Mouse (Mus musculus) megakaryocyte-erythroid progenitor cell, adult 5-6 weeks (primary cell): ENCODE measurements around the gene Eif2b5. TPM values are rescaled to one million over a fixed set of nuclear protein-coding genes. Genes with fewer than 3 reads are reported as not detected.
A peak's percentile ranks its signal among the peaks of the same experiment; 100 is the strongest.

ENCODE experiments used
- ATAC-seq: replicated peaks from 2 replicates; pipeline ENCODE4 v1.8.0; 2016; ENCODE audit warnings: mild to moderate bottlenecking, inconsistent platforms; ENCODE audit not compliant: severe bottlenecking, poor library complexity, low FRiP score, low TSS enrichment
- total RNA-seq, 2 experiments: library from RNA; stranded (forward) in 1 of 2; stranded (reverse) in 1 of 2; fragments of 200-1000, 215-1000 nt in 1 of 2; fragments of >200 nt in 1 of 2; fragmentation: Nextera tagmentation in 1 of 2; gene quantifications; 2 replicates each; pipeline ENCODE4 v1.2.3; 2014 to 2017

The Eif2b5 gene
- total RNA-seq, 2 experiments from 2014 or later, result 80.8 to 108 TPM

DNA sequence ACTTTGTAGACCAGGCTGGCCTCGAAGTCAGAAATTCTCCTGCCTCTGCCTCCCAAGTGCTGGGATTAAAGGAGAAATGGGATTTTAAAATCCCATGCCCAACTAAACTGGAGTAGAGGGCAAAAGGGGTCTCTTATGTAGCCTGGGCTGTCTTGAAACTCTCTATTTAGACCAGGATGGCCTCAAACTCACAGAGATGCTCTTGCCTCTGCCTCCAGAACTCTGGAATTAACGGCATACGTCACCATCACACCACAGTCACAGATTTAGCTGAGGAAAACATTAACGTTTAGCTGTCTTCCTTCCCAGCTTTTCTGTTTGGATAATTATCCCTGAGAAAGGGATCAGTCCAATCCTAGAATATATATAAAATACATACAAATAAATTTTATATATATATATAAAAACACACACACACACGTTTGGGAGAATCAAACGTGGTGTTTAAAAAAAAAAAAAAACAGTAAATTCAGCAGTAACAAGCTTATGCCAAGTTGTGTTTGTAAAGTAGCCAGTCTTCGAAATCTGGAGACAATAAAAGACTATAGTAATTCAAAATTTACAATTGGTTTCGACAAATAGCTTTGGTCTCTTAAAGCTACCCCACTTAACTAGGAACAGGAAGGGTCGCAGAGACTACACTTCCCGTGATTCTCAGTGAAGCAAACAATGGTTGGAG is 36.1 kb downstream of the Eif2b5 start:
- ATAC-seq, result no peak

DNA sequence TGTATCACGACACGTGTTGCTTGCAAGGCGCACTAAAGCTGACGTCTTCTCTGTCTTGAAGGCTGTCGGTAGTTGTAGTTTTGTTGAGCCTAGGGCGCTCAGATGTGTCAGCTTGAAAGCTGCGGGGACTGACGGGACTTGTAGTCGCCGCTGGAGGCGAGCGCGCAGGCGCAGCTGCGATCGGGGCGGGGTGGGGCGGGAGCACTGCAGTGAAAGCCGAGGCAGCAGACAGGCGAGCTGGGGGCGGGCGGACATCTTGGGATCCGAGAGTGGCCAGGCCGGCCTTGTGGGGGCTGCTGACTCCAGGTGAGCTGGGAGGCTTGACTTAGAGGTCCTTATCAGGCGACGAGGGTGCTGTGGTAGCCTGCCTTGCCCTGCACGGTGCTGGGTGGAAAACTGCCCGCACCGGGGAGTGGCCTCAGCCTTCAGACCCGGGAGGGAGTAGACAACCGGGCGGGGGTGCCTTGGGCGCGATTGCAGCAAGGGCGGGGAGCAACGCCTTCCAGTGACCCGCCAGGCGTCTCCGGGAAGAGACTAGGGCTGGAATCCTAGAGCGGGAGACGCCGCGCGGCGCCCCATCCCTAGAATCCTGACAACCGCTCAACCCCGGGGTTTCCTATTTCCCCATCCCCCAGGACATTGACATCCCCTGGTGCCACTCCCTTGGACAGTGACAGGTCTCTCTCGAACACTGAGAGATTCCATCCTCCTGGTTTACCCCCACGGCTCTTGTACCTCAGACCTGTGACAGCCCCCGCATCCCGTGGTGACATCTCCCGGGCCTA is 36.9 kb downstream of the Eif2b5 start, which contains the start of gene Ap2m1:
TSS of gene Ap2m1 (plus strand) at position 183 of the 785 bp plus-strand sequence.
- ATAC-seq, result peak; percentile 98

DNA sequence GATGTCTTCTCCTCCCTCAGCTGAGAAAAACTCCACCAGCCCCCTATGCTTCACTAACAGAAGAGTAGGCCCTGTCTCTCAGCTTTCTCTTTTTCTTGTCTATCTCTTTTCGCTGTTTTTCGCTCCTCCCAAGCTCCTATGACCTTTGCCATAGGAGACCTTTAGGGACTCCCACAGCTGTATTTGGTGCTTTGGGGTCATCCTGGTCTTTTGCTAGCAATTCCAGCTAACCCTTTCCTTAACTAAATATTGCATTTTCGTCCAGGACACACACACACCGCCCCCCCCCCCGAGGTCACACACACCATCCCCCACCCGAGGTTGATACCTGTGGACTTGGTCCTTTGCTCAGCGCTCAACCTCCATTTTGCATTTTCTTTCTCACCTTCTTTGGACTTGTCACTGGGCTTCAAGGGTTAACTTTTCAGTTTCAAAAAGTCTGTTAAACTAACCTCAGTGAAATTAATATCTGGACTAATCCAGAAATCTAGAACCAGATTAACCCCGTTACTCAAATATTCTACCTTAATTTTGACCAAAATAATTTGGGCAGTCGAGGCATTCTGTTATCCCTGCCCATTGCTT is 37.6 kb downstream of the Eif2b5 start:
- ATAC-seq, result no peak

DNA sequence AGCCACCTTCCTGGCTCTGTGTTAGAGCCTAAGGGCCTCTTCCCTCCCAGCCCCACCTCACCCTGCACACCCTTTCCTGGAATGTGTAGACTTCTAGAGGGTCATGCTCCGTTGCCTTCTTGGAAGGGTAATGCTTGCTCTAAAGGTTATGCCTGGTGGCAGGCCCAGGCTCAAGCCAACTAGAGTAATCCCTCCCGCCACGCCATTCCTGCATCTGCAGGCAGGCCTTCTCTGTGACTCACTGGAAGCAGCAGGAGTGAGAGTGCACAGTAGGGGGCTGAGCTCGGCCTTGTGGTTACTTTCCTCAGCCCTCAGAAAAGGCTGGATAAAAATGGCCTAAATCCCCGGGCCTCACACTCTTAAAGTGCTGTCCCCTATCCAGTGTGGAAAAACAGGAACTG is 38.5 kb downstream of the Eif2b5 start:
- no peak for ATAC-seq

DNA sequence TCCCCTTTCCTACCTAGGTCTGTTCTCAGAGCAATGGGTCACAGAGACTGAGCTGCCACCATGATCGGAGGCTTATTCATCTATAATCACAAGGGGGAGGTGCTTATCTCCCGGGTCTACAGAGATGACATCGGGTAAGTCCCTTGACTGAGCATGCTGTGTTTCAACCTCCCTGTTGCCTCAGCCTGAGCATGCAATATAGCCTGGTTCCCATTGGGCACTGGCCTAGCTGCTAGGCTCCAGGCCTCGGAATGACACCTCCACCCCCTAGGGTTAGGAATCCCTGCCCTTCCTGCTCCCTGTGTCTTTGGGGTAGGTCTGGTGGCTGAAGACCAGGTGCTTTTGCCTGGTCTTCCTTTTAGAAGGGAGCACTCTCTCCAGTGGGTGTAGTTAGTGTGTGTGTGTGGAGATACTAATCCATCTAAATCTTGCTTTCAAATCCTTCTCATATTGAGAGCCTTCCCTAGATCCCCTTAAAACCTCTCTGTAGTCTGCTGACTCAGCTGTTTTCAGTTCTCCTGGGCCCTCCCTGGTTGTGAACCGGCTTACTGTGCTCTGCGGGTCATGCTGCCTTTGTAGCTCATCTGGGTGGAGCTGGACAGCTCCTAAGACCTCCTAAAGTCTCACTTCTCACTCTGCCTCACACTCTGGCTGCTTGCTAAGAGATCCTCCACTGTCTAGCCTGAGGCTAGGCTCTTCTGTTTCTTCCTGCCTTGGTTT is 39.1 kb downstream of the Eif2b5 start:
- ATAC-seq, result no peak

DNA sequence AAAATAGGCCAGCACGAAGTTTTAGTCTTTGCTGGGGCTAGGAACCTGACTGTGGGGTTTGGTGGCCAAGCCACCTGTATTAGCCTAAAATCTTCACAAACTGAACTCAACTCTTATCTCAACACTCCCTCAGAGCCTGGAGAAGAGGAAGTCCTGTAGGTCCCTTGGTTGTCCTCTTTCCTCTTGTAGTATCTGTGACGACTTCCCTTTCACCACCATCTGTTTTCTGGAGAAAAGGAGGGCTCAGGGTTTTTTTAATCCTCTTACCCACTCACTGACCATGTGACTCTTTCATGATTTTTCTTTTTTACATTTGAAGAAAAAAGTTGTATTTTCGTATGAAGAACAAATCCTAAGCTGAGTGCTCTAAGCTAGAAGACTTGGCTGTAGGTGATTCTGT is 41.0 kb downstream of the Eif2b5 start:
- no peak for ATAC-seq

DNA sequence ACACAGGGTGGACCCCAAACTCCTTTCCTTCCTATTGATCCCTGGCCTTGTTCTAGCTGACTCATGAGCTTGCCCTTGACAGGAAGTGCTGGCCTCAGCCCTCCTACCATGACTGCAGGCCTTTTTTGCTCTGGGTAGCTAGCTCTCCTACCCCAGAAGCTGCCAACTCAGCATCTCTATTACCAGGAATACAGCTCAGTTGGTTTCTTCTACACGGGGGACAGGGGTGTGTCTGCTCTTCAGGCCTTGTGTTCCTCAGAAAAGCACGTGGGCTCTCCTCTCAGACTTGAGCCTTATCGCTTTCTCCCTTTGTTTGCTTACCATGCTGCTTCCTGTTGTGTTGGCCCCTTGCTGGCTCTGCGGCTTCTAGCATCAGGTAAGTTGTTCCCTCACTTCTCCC is 41.8 kb downstream of the Eif2b5 start:
- ATAC-seq, result no peak

DNA sequence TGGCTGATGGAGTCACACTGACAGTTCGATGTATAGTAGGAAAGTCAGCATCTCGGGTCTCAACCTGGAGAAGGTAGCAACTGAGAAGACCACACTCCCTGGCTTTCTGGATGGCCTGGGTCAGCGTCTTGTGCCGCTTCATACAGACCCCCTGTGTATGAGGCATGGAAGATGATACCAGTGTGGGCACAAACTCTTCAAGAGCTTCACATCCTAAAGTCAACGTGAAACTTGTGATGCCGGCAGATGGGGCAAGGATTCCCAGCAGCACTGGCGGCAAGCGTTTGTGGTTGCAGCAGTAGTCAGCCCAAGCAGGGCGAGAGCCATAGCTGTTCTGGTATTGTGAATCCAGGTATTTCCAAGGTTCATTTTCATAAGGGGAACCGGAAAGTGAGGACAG is 47.1 kb downstream of the Eif2b5 start:
- no peak for ATAC-seq

DNA sequence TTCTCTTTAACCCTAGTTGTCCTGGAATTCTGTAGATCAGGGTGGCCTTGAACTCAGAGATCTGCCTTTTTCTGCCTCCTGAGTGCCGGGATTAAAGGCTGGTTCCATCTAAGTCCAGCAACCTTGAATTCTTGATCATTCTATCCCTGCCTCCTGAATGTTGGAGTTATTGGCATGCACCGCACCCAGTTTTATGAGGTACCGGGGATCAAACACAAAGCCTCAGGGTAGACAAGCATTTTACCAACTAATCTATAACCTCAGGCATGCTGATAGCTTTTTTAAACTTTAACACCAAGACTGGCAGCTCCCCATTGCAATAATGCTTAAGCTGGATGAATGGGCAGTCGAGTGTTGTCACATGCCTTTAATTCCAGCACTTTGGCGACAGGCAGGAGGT is 48.8 kb downstream of the Eif2b5 start:
- no peak for ATAC-seq

DNA sequence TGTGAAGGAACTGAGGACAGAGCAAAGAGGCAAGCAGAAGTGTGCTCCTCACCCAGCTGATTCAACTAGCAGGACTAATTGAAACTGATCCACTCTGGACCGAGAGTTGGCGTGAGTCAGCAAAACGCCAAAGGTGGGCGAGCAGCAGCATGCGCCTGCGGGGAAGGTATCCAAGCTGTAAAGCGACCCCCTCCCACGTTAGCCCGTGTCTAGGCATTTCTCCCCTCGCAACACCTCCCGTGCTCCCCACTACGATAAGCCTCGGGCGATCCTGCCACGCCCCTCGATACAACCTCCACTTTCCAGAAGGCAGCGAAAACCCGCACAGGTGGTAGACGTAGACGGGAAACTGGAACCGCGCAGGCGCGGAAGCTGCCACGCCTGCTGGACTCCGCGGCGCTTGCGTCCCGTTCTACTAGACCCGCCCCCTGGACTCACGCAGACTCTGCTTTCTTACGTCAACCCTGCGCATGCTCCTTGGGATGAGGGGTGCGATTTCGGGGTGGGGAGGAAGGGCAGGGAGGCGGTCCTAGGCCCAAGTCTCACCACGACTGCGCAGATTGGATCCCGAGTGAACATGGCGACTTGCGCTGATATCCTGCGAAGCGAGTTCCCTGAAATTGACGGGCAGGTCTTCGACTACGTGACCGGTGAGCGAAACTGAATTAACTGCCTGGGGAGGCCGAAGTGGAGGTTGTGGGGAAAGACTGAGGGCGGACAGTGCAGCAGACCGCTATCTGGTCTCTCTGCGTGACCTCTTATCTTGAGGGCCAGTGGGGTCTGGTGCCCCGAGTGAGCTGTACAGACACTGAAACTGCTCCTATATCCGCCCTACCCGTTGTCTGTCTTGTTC is 49.7 kb downstream of the Eif2b5 start, which contains the start of gene Abcf3:
TSS of gene Abcf3 (plus strand) at position 482 of the 853 bp plus-strand sequence.
- ATAC-seq, result peak; percentile 98

DNA sequence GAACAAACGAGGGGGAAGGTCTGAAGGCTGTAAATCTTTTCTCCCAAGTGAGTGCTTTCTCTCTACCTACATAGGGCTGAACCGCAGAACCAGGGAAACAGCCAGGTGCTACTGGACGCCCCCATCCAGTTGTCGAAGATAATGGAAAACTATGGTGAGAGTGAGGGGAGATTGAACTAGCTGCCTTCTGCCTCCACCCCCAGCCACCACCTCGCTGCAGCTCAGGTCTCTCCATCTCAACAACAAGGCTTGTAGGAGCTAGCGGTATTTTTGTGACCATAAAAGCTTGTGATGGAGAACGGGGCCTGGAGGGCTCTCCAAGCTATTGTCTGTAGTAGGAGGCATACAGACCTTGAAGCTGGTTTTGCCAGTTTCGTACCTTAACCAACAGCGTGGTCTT is 50.5 kb downstream of the Eif2b5 start:
- ATAC-seq, result no peak

DNA sequence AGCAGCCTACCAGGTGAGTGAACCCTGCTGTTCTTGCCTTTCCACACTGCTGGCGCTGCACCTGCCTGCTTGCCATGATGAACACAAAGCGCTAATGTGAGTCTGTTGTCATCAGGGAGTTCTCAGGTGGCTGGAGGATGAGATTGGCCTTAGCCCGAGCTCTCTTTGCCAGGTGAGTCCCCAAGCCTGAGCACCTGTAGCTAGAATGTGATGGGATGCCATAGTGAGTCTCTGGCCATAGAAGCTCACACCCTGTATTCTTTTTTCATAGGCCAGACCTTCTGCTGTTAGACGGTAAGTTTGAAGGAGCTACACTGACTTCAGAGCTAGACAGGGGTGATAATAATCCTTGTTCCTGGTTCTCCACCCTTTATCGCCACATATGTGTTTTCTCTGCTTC is 53.1 kb downstream of the Eif2b5 start:
- no peak for ATAC-seq

DNA sequence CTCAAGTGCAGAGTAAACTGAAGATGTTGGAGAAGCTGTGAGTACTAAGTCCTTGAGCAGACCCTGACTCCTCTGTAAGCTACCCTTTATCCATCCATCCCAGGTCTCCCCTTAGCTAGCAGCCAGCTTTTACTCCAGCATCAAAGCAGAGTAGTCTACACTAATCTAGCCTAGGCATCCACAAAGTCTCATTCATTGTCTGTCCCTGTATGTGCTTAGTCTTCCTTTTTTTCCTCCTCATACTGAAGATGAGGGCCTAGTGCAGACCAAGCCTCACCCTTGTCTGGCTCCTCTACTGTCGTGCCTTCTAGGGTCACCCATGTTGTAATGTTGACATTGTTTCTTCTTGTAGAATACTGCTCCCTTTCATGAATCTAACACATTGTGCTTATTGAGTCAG is 54.0 kb downstream of the Eif2b5 start:
- ATAC-seq, result no peak

DNA sequence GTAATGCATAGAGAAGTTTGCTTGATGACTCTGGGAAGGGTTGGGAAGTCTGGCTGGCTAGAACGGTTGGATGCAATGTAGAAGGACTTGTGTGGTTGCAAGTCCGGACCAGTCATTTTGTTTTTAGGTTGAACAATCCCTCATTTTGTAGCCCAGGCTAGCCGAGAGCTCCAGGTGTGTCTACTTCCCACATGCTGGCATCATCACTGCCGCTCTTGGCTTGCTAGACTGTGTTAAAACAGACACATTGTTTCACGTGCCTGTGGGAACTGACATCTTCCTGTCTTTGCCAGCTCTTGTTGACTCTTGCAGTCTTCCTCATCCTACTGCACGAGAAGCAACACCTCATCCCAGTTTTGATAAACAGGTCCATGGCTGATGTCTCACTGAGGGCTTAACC is 56.4 kb downstream of the Eif2b5 start:
- ATAC-seq, result no peak

DNA sequence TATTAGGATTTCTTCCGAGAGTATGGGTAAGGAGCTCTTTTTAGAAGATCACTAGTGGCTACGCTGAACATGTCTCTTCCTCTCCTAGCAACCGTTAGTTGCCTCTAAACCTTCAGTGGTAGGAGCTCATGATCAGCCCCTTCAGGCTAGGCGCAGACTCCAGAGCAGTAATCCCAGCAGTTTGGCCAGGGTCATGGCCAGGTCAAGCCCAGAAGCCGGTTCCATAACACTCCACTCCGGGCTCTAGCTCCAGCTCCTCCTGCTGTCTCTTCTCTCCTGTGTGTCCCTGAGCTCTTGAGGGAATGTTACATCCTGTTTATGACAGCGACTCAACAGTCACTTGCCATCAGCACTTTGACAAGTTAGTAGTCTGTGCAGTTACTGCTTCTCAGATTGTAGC is 58.8 kb downstream of the Eif2b5 start:
- ATAC-seq, result no peak
